Mouse (Mus musculus): Measurements from ENCODE around the gene Rps6ka5.

Rps6ka5 gene

DNA sequence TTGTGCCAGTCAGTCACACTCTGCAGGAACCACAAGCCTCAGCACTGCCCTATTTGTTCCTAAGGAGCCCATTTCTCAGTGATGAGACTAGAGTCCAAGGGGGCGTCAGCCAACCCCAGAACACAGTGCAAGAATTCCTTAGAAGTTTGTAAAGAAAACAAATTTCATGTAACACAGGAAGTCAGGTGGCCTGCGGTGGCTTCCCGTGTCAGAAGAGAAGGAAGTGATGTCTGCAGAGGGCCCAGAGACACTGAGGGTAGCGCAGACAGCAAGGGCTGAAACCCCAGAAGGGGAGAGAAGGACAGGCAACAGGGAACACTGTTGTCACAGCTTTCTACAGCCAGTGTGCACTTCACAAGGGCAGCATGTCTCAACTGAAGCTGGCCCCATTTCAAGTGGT lies 225.5 kb downstream of the Rps6ka5 start:
- DNase-seq (ENCODE audit: low read depth, low spot score) = no peak

DNA sequence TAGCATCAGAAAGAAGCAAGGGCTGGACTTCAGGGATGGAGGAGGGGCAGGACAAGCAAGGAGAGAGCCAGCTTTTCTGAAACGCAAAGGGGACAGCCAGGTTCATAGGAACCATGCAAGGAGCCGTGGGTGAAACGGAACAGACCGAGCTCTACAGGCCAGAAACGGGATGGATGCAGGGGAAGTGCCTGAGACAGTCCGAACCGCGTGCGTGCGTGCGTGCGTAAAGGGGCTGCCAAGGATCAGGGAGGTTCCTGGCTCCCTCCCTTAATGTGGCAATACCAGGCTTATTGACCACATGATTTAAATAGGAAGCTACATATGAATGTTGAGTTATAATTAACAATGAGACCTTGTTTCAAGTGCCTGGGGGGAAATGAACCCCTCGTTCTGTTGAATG lies 227.3 kb downstream of the Rps6ka5 start:
- DNase-seq (ENCODE audit: low read depth, low spot score) = no peak
